Mouse (Mus musculus): ENCODE measurements at regions not wholly inside any gene's neighbourhood (a gene's known extent, or its start where the extent isn't known, plus 50 kb on each side); places are given as distances from the start of the nearest gene placed in this dataset.
A peak's percentile ranks its signal among the peaks of the same experiment; 100 is the strongest.

DNA sequence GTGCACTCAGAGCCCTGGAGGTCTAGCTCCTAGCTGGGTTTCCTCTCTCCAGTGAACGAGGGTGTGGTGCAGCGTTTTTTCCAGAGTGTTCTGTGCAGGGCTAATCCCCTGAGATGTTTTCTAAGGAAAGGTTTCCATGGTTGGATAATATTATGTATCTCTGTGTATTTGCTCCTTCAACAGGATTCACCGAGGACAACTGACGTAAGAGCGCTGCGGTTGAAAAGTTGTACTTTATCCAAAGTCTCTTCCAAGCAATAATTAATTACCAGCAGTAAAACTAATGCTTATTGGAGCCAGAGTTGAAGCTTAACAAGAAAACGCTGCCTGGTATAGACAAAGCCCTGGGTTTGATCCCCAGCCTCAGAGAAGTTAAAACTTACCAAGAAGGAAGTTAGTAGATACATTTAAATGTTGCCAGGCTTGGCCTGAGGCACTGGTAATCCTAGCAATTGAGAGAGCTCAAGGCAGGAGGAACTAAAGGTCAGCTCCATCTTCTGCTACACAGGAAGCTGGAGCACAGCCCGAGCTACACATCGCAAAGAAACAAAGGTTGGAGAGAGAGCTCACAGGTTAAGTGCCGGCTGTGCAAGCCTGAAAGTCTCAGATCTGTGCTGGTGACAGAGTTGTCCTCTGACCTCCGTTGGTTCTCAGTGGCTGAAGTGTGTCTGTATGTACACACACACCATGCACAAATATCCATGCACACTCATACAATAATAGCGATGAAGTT lies 51.2 kb upstream of the Rap1b start:
- no peak for ATAC-seq (ENCODE audit: insufficient read depth, low FRiP score)
- no peak overlapping the region for H3K4me3 ChIP-seq (replicated peaks; ENCODE audit: low read length)

DNA sequence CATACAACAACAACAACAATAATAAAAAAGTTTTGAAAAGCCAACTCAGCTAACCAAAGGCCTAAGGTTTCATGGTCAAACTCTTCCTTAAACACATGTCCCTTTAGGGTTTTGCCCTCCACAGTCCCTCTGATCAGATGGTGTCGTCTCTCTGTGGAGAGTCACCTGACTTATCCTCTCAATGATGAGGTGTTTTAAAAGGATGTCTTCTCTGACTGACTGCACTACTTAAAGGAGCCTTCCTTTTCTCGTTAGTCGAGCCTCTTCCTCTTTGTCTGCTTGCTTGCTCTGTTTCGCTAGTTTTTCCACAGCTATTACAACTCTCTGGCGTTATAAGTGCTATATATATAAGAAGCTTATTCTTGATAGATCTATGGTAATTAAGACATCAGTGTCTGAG lies 51.9 kb upstream of the Rap1b start:
- Histone ChIP-seq H3K4me1 (ENCODE audit: control insufficient read depth, insufficient read depth, low read length) (peaks cover 8% of the 10 kb centered on the region; the same call in 1 of the 2 replicates), H3K9me3 (replicated peaks; ENCODE audit: control insufficient read depth, low read length) (no peaks in the 10 kb centered on the region), H3K9ac (ENCODE audit: low read length) (no peak overlapping the region), H3K27ac (ENCODE audit: low read length) (no peak overlapping the region), H3K27me3 (ENCODE audit: control insufficient read depth, insufficient read depth, low read length) (no peaks in the 10 kb centered on the region), H3K4me3 (replicated peaks; ENCODE audit: low read length) (no peak overlapping the region), H3K36me3 (ENCODE audit: control insufficient read depth, insufficient read depth, low read length) (no peaks in the 10 kb centered on the region), H3K4me2 (ENCODE audit: low read depth, low read length) (no peak overlapping the region)
- no peak for ATAC-seq (ENCODE audit: insufficient read depth, low FRiP score)
- WGBS, result 79% methylated on average over 5 of the region's 5 CpGs

More for the DNA sequence above, 51.2 kb upstream of the Rap1b start:
- no peak overlapping the region for H3K9ac ChIP-seq (ENCODE audit: low read length)
- no peak overlapping the region for H3K4me2 ChIP-seq (ENCODE audit: low read depth, low read length)
- 50% methylated on average over 12 of the region's 12 CpGs for WGBS
- no peaks in the 10 kb centered on the region for H3K36me3 ChIP-seq (ENCODE audit: control insufficient read depth, insufficient read depth, low read length)
- H3K27me3 ChIP-seq (ENCODE audit: control insufficient read depth, insufficient read depth, low read length), result no peaks in the 10 kb centered on the region
- peaks cover 8% of the 10 kb centered on the region; the same call in 1 of the 2 replicates for H3K4me1 ChIP-seq (ENCODE audit: control insufficient read depth, insufficient read depth, low read length)
- H3K27ac ChIP-seq (ENCODE audit: low read length), result no peak overlapping the region
- no peaks in the 10 kb centered on the region for H3K9me3 ChIP-seq (replicated peaks; ENCODE audit: control insufficient read depth, low read length)

GRCm38 (mm10) chr10:117898391-117898790 lies 52.6 kb upstream of the Rap1b start:
- Histone ChIP-seq H3K9me3 (replicated peaks; ENCODE audit: control insufficient read depth, low read length) (no peaks in the 10 kb centered on the region), H3K27ac (ENCODE audit: low read length) (no peak overlapping the region), H3K4me1 (ENCODE audit: control insufficient read depth, insufficient read depth, low read length) (peaks cover 8% of the 10 kb centered on the region; the same call in 1 of the 2 replicates), H3K4me2 (ENCODE audit: low read depth, low read length) (no peak overlapping the region), H3K9ac (ENCODE audit: low read length) (no peak overlapping the region), H3K27me3 (ENCODE audit: control insufficient read depth, insufficient read depth, low read length) (no peaks in the 10 kb centered on the region), H3K36me3 (ENCODE audit: control insufficient read depth, insufficient read depth, low read length) (no peaks in the 10 kb centered on the region), H3K4me3 (replicated peaks; ENCODE audit: low read length) (no peak overlapping the region)
- ATAC-seq (ENCODE audit: insufficient read depth, low FRiP score), result no peak
- WGBS, result 91% methylated on average over 3 of the region's 3 CpGs

GRCm38 (mm10) chr10:117899410-117899935 lies 53.6 kb upstream of the Rap1b start:
- Histone ChIP-seq H3K27me3 (ENCODE audit: control insufficient read depth, insufficient read depth, low read length) (no peaks in the 10 kb centered on the region), H3K36me3 (ENCODE audit: control insufficient read depth, insufficient read depth, low read length) (no peaks in the 10 kb centered on the region), H3K4me3 (replicated peaks; ENCODE audit: low read length) (no peak overlapping the region), H3K9me3 (replicated peaks; ENCODE audit: control insufficient read depth, low read length) (no peaks in the 10 kb centered on the region), H3K9ac (ENCODE audit: low read length) (0 out of 2 replicates have a peak overlapping the region, but pooled peaks have one; percentile 3), H3K27ac (ENCODE audit: low read length) (no peak overlapping the region), H3K4me1 (ENCODE audit: control insufficient read depth, insufficient read depth, low read length) (peaks cover 8% of the 10 kb centered on the region; the same call in 1 of the 2 replicates), H3K4me2 (ENCODE audit: low read depth, low read length) (peak overlapping the region; percentile 30; the same call in 1 of the 2 replicates)
- 33% methylated on average over 13 of the region's 13 CpGs for WGBS
- ATAC-seq (ENCODE audit: insufficient read depth, low FRiP score), result no peak

GRCm38 (mm10) chr10:117905666-117906266 lies 59.9 kb upstream of the Rap1b start:
- peak; percentile 70 for ATAC-seq (ENCODE audit: insufficient read depth, low FRiP score)
- H3K4me2 ChIP-seq (ENCODE audit: low read depth, low read length), result peak overlapping the region; percentile 66

DNA sequence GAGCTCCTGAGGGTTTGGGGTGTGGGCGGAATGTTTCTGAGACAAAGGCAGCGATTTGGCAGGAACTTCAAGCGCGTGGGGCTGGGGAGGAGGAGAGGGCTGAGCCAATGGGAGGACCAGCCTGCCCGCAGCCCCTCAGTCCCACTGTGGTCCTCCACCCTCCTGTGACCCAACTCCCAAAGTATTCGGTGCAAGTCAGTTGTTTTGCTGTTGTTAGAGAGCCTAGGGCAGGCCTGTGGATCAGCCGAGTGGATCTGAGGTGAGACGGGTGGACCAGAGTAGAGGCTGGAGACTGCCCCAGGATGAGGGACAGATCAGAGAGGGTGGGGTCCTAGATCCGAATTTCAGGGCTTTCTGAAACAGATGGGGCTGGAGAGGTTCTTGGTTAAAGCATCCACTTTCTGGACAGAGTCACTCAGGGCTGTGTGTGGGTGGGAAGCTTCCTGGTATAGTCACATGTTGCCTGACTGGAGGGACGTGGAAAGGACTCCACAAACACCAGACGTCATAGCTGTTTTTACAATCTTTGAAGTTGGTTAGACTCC lies 60.5 kb upstream of the Rap1b start:
- no peaks in the 10 kb centered on the region for H3K36me3 ChIP-seq (ENCODE audit: control insufficient read depth, insufficient read depth, low read length)
- H3K4me3 ChIP-seq (replicated peaks; ENCODE audit: low read length), result peak overlapping the region; percentile 43
- 10% methylated on average over 11 of the region's 11 CpGs for WGBS

More at GRCm38 (mm10) chr10:117905666-117906266, 59.9 kb upstream of the Rap1b start:
- H3K36me3 ChIP-seq (ENCODE audit: control insufficient read depth, insufficient read depth, low read length), result no peaks in the 10 kb centered on the region
- peaks cover 4% of the 10 kb centered on the region for H3K4me1 ChIP-seq (ENCODE audit: control insufficient read depth, insufficient read depth, low read length)
- no peaks in the 10 kb centered on the region for H3K9me3 ChIP-seq (replicated peaks; ENCODE audit: control insufficient read depth, low read length)
- peak overlapping the region; percentile 43 for H3K4me3 ChIP-seq (replicated peaks; ENCODE audit: low read length)
- 11% methylated on average over 27 of the region's 27 CpGs for WGBS
- peak overlapping the region; percentile 88 for H3K27ac ChIP-seq (ENCODE audit: low read length)
- H3K27me3 ChIP-seq (ENCODE audit: control insufficient read depth, insufficient read depth, low read length), result no peaks in the 10 kb centered on the region
- peak overlapping the region; percentile 62 for H3K9ac ChIP-seq (ENCODE audit: low read length)

GRCm38 (mm10) chr10:117908079-117908675 lies 62.3 kb upstream of the Rap1b start:
- H3K9me3 ChIP-seq (replicated peaks; ENCODE audit: control insufficient read depth, low read length), result no peaks in the 10 kb centered on the region
- 54% methylated on average over 16 of the region's 16 CpGs for WGBS
- no peak for ATAC-seq (ENCODE audit: insufficient read depth, low FRiP score)
- H3K27me3 ChIP-seq (ENCODE audit: control insufficient read depth, insufficient read depth, low read length), result no peaks in the 10 kb centered on the region
- no peak overlapping the region for H3K4me3 ChIP-seq (replicated peaks; ENCODE audit: low read length)
- H3K36me3 ChIP-seq (ENCODE audit: control insufficient read depth, insufficient read depth, low read length), result no peaks in the 10 kb centered on the region
- H3K4me2 ChIP-seq (ENCODE audit: low read depth, low read length), result no peak overlapping the region
- peaks cover 4% of the 10 kb centered on the region for H3K4me1 ChIP-seq (ENCODE audit: control insufficient read depth, insufficient read depth, low read length)
- no peak overlapping the region for H3K27ac ChIP-seq (ENCODE audit: low read length)
- H3K9ac ChIP-seq (ENCODE audit: low read length), result no peak overlapping the region

More for the DNA sequence above, 60.5 kb upstream of the Rap1b start:
- H3K27me3 ChIP-seq (ENCODE audit: control insufficient read depth, insufficient read depth, low read length), result no peaks in the 10 kb centered on the region
- no peaks in the 10 kb centered on the region for H3K9me3 ChIP-seq (replicated peaks; ENCODE audit: control insufficient read depth, low read length)
- peak overlapping the region; percentile 62 for H3K9ac ChIP-seq (ENCODE audit: low read length)
- peaks cover 4% of the 10 kb centered on the region for H3K4me1 ChIP-seq (ENCODE audit: control insufficient read depth, insufficient read depth, low read length)
- H3K4me2 ChIP-seq (ENCODE audit: low read depth, low read length), result peak overlapping the region; percentile 66
- ATAC-seq (ENCODE audit: insufficient read depth, low FRiP score), result peak; percentile 89
- peak overlapping the region; percentile 88 for H3K27ac ChIP-seq (ENCODE audit: low read length)

DNA sequence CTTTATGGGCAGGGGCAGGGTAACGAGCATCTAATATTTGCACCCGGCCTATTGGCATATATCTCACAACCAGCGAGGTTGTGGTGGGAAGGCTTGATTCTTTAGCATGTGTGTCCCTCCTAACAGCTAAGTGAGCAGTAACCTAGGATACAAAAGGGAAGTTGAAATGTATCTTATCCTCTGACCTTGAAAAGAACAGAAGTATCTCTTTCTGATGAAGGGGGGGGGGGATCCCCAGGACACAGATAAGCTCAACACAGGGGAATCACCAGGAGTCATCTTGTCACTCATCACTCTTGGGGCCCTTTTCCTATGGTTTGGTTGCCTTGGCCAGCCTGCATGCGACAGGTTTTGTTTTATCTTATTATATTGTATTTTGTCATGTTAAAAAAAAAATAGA lies 63.3 kb upstream of the Rap1b start:
- Histone ChIP-seq H3K27me3 (ENCODE audit: control insufficient read depth, insufficient read depth, low read length) (no peaks in the 10 kb centered on the region), H3K4me2 (ENCODE audit: low read depth, low read length) (no peak overlapping the region), H3K27ac (ENCODE audit: low read length) (no peak overlapping the region)

More for the DNA sequence above, 63.3 kb upstream of the Rap1b start:
- no peaks in the 10 kb centered on the region for H3K36me3 ChIP-seq (ENCODE audit: control insufficient read depth, insufficient read depth, low read length)
- H3K9ac ChIP-seq (ENCODE audit: low read length), result no peak overlapping the region
- ATAC-seq (ENCODE audit: insufficient read depth, low FRiP score), result no peak
- H3K4me1 ChIP-seq (ENCODE audit: control insufficient read depth, insufficient read depth, low read length), result peaks cover 4% of the 10 kb centered on the region
- WGBS, result 81% methylated on average over 4 of the region's 4 CpGs
- no peak overlapping the region for H3K4me3 ChIP-seq (replicated peaks; ENCODE audit: low read length)
- H3K9me3 ChIP-seq (replicated peaks; ENCODE audit: control insufficient read depth, low read length), result no peaks in the 10 kb centered on the region

All from stomach, embryonic 16.5 days (tissue).